Mouse (Mus musculus) lung, postnatal 0 days (tissue): ENCODE measurements around the gene Sipa1l2.

Source experiments
- CTCF ChIP-seq: IDR thresholded peaks from 2 replicates; pipeline ENCODE4 v1.5.1; 2016; ENCODE audit warnings: antibody characterized with exemption, mild to moderate bottlenecking
- EP300 ChIP-seq: IDR thresholded peaks from 2 replicates; pipeline ENCODE4 v1.6.1; 2016; ENCODE audit warnings: antibody characterized with exemption, mild to moderate bottlenecking, control low read depth

- TF ChIP-seq CTCF, result no peak
- no peak for TF ChIP-seq EP300
Measured at GRCm38 (mm10) chr8:125482491-125483096, 87.0 kb downstream of the Sipa1l2 start.
